Mouse (Mus musculus) midbrain, embryonic 14.5 days (tissue): ENCODE data around the gene Apba2. TPM values are rescaled to one million over a fixed set of nuclear protein-coding genes. Genes with fewer than 3 reads are reported as not detected.

Experiments used
- ATAC-seq: fragments of 200-750 bp; cut with Nextera tagmentation; 2 replicates; pipeline ENCODE4 v1.8.0; 2017; ENCODE audit warnings: moderate number of reproducible peaks, moderate library complexity; ENCODE audit not compliant: low FRiP score, low TSS enrichment
- DNase-seq: peaks from one replicate; pipeline ENCODE4 v3.0.0-alpha.2; 2015
- H3K27ac ChIP-seq: fragments of 300-500 bp; sonication (generic); replicated peaks from 2 replicates; pipeline ENCODE4 v1.5.1; 2014; ENCODE audit warnings: mild to moderate bottlenecking, low read depth, low read length, moderate library complexity
- H3K27me3 ChIP-seq: fragments of 300-500 bp; sonication (generic); 2 replicates; pipeline ENCODE4 v1.6.1; 2014; ENCODE audit warnings: low read length, control low read depth, mixed read lengths; ENCODE audit not compliant: control insufficient read depth, insufficient read depth
- H3K36me3 ChIP-seq: fragments of 300-500 bp; sonication (generic); 2 replicates; pipeline ENCODE4 v1.6.1; 2014; ENCODE audit warnings: low read length, control low read depth; ENCODE audit not compliant: control insufficient read depth, insufficient read depth
- H3K4me1 ChIP-seq: fragments of 300-500 bp; sonication (generic); 2 replicates; pipeline ENCODE4 v1.6.1; 2014; ENCODE audit warnings: mild to moderate bottlenecking, antibody characterized with exemption, low read length, control low read depth; ENCODE audit not compliant: control insufficient read depth, insufficient read depth
- H3K4me2 ChIP-seq: fragments of 300-500 bp; sonication (generic); 2 replicates; pipeline ENCODE4 v1.6.1; 2014; ENCODE audit warnings: mild to moderate bottlenecking, low read length, moderate library complexity
- H3K4me3 ChIP-seq: fragments of 300-500 bp; sonication (generic); replicated peaks from 2 replicates; pipeline ENCODE4 v1.5.1; 2014; ENCODE audit warnings: low read depth, low read length
- H3K9ac ChIP-seq: fragments of 300-500 bp; sonication (generic); replicated peaks from 2 replicates; pipeline ENCODE4 v1.6.1; 2014; ENCODE audit warnings: mild to moderate bottlenecking, low read length, moderate library complexity
- H3K9me3 ChIP-seq: fragments of 300-500 bp; sonication (generic); 2 replicates; pipeline ENCODE4 v1.6.1; 2016; ENCODE audit warnings: low read length, control low read depth, mixed read lengths; ENCODE audit not compliant: control insufficient read depth
- WGBS: fragments of 180-500 bp; shearing (Covaris S2); extraction: QIAGEN DNeasy Blood & Tissue Kit; methylation state at CpG from one replicate; pipeline ENCODE4 v1.1.7; 2014; 5-methylcytosine and 5-hydroxymethylcytosine counted together
- polyA plus RNA-seq: library from polyadenylated mRNA; unstranded; fragments of >200 nt; fragmentation: Nextera tagmentation; extraction: Ambion mirVana; gene quantifications from 2 replicates; pipeline ENCODE4 v1.2.1, GENCODE M21; 2014

The Apba2 gene
- polyA plus RNA-seq, 1 experiment from 2014 or later = 184 TPM

DNA sequence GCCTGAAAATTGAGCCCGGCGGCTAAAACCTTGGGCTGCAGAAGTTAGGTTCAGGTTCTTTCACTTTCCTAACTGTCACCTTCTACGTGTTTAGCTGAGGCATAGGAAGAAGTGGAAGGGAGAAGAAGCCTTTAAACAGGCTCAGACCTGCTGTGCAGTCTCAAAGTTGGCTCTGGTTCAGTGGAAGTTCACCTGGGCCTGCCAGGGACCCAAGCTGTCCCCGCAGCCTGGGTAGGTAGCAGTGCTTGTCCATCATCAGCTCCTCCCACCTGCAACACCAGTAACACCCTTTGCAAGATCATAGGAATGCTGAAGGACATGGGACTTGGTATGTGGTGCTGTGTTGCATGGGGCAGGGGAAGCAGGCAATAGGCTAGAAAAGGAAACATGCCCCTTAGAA lies 17.6 kb downstream of the Apba2 start:
- 85% methylated on average over 4 of the region's 4 CpGs for WGBS
- H3K36me3 ChIP-seq = peaks cover 5% of the 10 kb centered on the region; the same call in 1 of the 2 replicates
- no peak for DNase-seq
- no peak for ATAC-seq
- no peaks in the 10 kb centered on the region for H3K27me3 ChIP-seq
- no peak overlapping the region for H3K4me3 ChIP-seq
- H3K9me3 ChIP-seq = no peaks in the 10 kb centered on the region
- H3K4me1 ChIP-seq = peaks cover 4% of the 10 kb centered on the region
- no peak overlapping the region for H3K9ac ChIP-seq
- no peak overlapping the region for H3K4me2 ChIP-seq
- no peak overlapping the region for H3K27ac ChIP-seq

DNA sequence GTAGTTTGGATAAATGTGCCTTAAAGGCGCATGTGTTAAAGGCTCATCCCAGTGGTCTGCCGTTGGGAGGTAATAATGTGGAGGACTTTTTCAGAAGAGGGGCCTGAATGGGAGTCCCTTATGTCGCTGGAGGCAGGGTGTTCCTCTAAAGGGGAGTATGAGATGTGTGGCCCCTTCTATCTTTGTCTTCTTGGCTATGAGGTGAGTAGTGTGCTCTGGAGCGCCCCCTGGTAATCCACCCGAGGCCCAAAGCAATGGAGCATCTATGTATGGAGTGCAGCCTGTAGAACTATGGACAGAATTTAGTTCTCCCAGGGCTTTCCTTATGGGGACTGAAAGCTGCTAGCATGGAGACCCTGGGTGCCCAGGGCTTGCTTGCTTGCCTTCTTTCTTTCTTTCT lies 18.0 kb downstream of the Apba2 start:
- Histone ChIP-seq H3K27ac (no peak overlapping the region), H3K4me3 (no peak overlapping the region), H3K9ac (no peak overlapping the region), H3K36me3 (peaks cover 5% of the 10 kb centered on the region; the same call in 1 of the 2 replicates), H3K4me2 (no peak overlapping the region), H3K27me3 (no peaks in the 10 kb centered on the region), H3K9me3 (no peaks in the 10 kb centered on the region), H3K4me1 (peaks cover 4% of the 10 kb centered on the region)
- no peak for DNase-seq
- no peak for ATAC-seq
- 63% methylated on average over 5 of the region's 5 CpGs for WGBS

DNA sequence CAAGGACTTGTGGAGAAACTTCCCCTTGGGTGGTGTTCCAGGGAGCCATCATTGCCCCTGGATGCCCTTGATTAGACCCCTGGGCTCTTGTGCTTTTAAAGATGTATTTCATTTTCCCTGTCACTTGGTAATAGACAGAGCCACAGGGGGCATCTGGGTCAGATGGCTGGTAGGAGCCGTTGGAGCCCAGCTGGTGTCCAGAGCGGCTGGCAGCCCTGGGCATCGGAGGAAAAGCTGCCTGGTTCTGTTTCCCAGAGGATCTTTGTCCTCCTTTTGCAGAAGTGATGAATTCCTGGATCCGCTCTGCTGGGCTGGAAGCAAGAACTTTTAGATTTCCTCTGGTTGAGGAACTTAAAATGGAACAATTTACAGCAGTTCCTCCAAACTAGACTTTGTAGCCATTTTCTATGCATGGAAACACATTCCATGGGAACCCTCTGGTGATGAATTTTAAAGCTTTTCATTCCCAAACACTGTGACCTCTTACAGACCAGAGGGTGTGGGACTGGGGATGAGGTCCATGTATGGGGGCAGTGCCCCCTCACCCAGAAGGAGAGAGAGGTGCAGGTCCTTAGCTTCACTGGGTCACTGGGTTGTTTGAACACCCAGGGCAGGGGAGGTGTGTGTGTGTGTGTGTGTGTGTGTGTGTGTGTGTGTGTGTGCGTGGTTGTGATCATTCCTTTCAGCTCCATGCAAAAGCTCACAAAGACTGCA lies 20.3 kb downstream of the Apba2 start:
- Histone ChIP-seq H3K27me3 (no peaks in the 10 kb centered on the region), H3K9me3 (no peaks in the 10 kb centered on the region), H3K36me3 (peaks cover 7% of the 10 kb centered on the region), H3K4me1 (peaks cover 4% of the 10 kb centered on the region), H3K4me3 (no peak overlapping the region), H3K4me2 (no peak overlapping the region), H3K9ac (no peak overlapping the region), H3K27ac (peak overlapping the region; percentile 32; the same call in 1 of the 2 replicates)
- no peak for ATAC-seq
- no peak for DNase-seq
- WGBS = 40% methylated on average over 5 of the region's 5 CpGs

DNA sequence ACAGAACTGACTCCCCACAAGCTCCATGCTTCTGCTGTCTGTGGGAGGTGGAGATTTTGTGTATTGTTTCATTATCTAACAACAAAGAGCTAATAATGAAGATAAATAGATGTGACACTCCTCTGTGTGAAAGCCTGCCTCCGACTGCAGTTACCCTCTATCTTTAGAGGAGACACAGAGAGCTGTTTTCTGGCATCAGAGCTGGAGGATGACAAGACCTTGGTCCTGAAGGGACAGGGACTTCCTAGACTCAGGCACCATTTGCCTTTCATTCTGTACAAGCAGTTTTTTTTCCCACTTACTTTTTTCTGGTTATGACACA lies 20.9 kb downstream of the Apba2 start:
- no peak overlapping the region for H3K4me2 ChIP-seq
- peak overlapping the region; percentile 32; the same call in 1 of the 2 replicates for H3K27ac ChIP-seq
- peaks cover 4% of the 10 kb centered on the region for H3K4me1 ChIP-seq
- DNase-seq (no peak), ATAC-seq (no peak)
- no peak overlapping the region for H3K4me3 ChIP-seq
- H3K9me3 ChIP-seq = no peaks in the 10 kb centered on the region
- peaks cover 10% of the 10 kb centered on the region for H3K36me3 ChIP-seq
- no peaks in the 10 kb centered on the region for H3K27me3 ChIP-seq
- 17% methylated on average over 1 of the region's 1 CpGs for whole genome bisulfite sequencing
- H3K9ac ChIP-seq = no peak overlapping the region

DNA sequence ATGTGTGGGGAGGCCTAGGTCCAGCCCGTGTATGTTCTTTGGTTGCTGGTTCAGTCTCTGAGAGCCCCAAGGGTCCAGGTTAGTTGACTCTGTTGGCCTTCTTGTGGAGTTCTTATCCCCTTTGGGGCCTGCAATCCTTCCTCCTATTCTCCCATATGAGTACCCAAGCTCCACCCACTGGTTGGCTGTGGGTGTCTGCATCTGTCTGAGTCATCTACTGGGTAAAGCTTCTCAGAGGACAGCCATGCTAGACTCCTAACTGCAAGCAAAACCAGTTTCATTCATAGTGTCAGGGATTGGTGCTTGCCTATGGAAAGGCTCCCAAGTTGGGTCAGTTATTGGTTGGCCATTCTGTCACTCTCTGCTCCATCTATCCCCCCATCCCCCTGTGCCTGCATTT lies 29.8 kb downstream of the Apba2 start:
- Histone ChIP-seq H3K4me1 (peaks cover 14% of the 10 kb centered on the region), H3K9ac (no peak overlapping the region), H3K4me3 (no peak overlapping the region), H3K27me3 (no peaks in the 10 kb centered on the region), H3K27ac (no peak overlapping the region), H3K36me3 (peaks cover 12% of the 10 kb centered on the region), H3K4me2 (no peak overlapping the region), H3K9me3 (peaks cover 4% of the 10 kb centered on the region; the same call in 1 of the 2 replicates)
- ATAC-seq = no peak
- no peak for DNase-seq
- WGBS = 97% methylated on average over 1 of the region's 1 CpGs

DNA sequence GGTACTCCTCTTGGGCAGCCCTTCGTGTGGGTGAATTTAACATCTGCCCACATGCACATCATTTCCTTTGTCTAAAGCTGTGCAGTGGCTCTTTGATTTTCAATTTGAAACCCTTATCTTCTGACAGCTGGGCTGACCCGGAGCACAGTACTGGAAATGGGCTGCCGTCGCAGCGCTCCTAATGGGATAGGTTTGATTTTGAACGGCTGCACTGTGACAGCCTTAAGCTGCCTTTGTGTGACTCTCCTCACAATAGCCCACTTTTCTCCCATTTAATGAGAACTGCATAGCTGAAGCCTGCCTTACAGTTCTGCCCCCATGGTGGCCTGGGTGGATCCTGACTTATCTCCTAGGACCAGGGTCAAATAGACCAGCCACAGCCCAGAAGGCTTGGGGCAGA lies 31.9 kb downstream of the Apba2 start:
- Histone ChIP-seq H3K27ac (peak overlapping the region; percentile 87), H3K4me3 (no peak overlapping the region), H3K4me1 (peaks cover 14% of the 10 kb centered on the region), H3K9me3 (peaks cover 4% of the 10 kb centered on the region; the same call in 1 of the 2 replicates), H3K4me2 (no peak overlapping the region), H3K9ac (no peak overlapping the region), H3K27me3 (no peaks in the 10 kb centered on the region), H3K36me3 (peaks cover 11% of the 10 kb centered on the region)
- DNase-seq = peak; percentile 71
- WGBS = 16% methylated on average over 6 of the region's 6 CpGs
- ATAC-seq = peak; percentile 68; the same call in 1 of the 2 replicates

DNA sequence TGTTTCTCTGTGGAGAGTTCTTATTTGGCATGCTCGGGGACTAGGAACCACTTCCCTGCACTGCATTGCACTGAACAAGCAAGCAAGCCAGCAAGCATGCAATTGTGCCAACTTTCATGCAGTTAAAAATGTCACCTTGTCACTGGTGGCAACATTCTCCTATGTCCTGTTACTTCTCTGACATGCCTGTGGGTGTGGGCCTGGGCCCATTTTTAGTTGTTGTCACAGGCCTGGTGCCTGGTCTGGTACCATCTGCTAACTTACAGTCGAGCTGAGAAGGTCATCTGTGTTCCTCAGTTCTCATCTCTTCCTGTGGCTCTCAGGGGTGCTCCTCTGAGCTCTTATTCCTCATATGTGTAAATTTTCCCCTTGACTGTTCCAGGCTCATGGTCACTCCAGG lies 33.8 kb downstream of the Apba2 start:
- Histone ChIP-seq H3K27ac (no peak overlapping the region), H3K9me3 (no peaks in the 10 kb centered on the region), H3K4me2 (no peak overlapping the region), H3K36me3 (0 out of 2 replicates have a peak, but pooled peaks cover 4% of the 10 kb centered on the region), H3K4me1 (peaks cover 21% of the 10 kb centered on the region), H3K27me3 (no peaks in the 10 kb centered on the region), H3K4me3 (no peak overlapping the region), H3K9ac (no peak overlapping the region)
- 90% methylated on average over 2 of the region's 2 CpGs for WGBS
- ATAC-seq = no peak
- DNase-seq = no peak

DNA sequence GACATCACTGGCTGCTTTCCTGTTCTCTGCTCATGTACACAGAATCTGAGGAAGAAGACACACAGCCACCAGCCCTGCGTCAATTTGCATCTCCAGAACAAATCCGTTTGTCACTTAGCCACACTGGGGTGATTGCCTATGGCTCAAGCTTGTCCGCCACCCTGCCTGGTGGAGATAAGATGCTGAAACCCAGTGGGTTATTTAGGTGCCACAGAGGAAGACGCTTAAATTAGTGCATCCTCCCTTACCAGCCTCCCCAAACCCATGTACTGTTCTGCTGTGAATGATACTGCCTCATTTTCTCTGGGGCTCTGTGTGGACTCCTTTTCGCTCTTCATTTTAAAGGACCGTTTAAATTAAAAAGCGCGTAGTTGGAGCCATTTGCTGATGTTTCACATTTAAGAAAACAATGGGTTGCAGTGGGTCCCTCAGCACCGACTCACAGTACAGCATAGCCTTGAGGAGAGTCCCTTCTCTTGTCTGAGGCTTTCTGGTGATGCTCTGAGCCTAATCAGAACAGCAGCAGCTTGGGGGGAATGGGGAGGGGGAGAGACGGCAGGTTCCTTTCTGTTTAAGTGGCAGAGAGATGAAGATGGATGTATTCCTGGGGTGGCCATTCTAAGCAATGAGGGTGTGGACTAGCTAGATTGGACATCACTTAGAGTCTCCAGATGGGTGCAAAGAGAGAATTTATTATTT lies 38.1 kb downstream of the Apba2 start:
- peak; percentile 79; the same call in 1 of the 2 replicates for ATAC-seq
- H3K4me2 ChIP-seq = no peak overlapping the region
- no peaks in the 10 kb centered on the region for H3K9me3 ChIP-seq
- peak overlapping the region; percentile 82 for H3K27ac ChIP-seq
- 32% methylated on average over 10 of the region's 10 CpGs for WGBS
- H3K9ac ChIP-seq = 0 out of 2 replicates have a peak overlapping the region, but pooled peaks have one; percentile 16
- H3K36me3 ChIP-seq = 0 out of 2 replicates have a peak, but pooled peaks cover 4% of the 10 kb centered on the region
- peak; percentile 74 for DNase-seq
- 0 out of 2 replicates have a peak, but pooled peaks cover 7% of the 10 kb centered on the region for H3K4me1 ChIP-seq
- no peak overlapping the region for H3K4me3 ChIP-seq
- no peaks in the 10 kb centered on the region for H3K27me3 ChIP-seq
